Mouse (Mus musculus) CH12.LX (cell line): Measurements from ENCODE around the gene Prkcd.

ENCODE experiments used
- CHD1 ChIP-seq: IDR thresholded peaks from 2 replicates; pipeline ENCODE4 v1.6.1; 2012; ENCODE audit warnings: low read depth, low read length, improper control_type of control experiment, inconsistent platforms
- CHD2 ChIP-seq: IDR thresholded peaks from 2 replicates; pipeline ENCODE4 v1.6.1; 2011; ENCODE audit warnings: low read length, improper control_type of control experiment
- CTCF ChIP-seq, 2 experiments: IDR thresholded peaks in 1 of 2; conservative IDR thresholded peaks in 1 of 2; 2 replicates each; pipeline ENCODE4 v1.5.1; 2011 to 2012; ENCODE audit warnings: low read depth in 2 of 2, low read length in 2 of 2, improper control_type of control experiment in 1 of 2, inconsistent platforms in 1 of 2, mild to moderate bottlenecking in 1 of 2, moderate library complexity in 1 of 2
- EP300 ChIP-seq: IDR thresholded peaks from 2 replicates; pipeline ENCODE4 v1.6.1; 2011; ENCODE audit warnings: low read length, improper control_type of control experiment
- HCFC1 ChIP-seq: IDR thresholded peaks from 2 replicates; pipeline ENCODE4 v1.6.1; 2012; ENCODE audit warnings: low read depth, mild to moderate bottlenecking, inconsistent platforms, low read length, improper control_type of control experiment
- MAX ChIP-seq: IDR thresholded peaks from 2 replicates; pipeline ENCODE4 v1.6.1; 2011; ENCODE audit warnings: low read length, improper control_type of control experiment
- MEF2A ChIP-seq: IDR thresholded peaks from 2 replicates; pipeline ENCODE4 v1.6.1; 2014; ENCODE audit warnings: low read depth, mild to moderate bottlenecking, inconsistent platforms, low read length, improper control_type of control experiment, borderline replicate concordance
- NRF1 ChIP-seq: IDR thresholded peaks from 2 replicates; pipeline ENCODE4 v1.6.1; 2014; ENCODE audit warnings: low read depth, mild to moderate bottlenecking, inconsistent platforms, low read length, improper control_type of control experiment, moderate library complexity
- POLR2A ChIP-seq: IDR thresholded peaks from 2 replicates; pipeline ENCODE4 v1.6.1; 2011; ENCODE audit warnings: low read depth, mild to moderate bottlenecking, improper control_type of control experiment, low read length
- RAD21 ChIP-seq: IDR thresholded peaks from 2 replicates; pipeline ENCODE4 v1.6.1; 2011; ENCODE audit warnings: low read depth, mild to moderate bottlenecking, low read length, improper control_type of control experiment, moderate library complexity
- SIN3A ChIP-seq: IDR thresholded peaks from 2 replicates; pipeline ENCODE4 v1.6.1; 2012; ENCODE audit warnings: low read length, improper control_type of control experiment, inconsistent platforms
- USF1 ChIP-seq: IDR thresholded peaks from 2 replicates; pipeline ENCODE4 v1.6.1; 2014; ENCODE audit warnings: low read depth, mild to moderate bottlenecking, inconsistent platforms, low read length, improper control_type of control experiment
- ZNF384 ChIP-seq: IDR thresholded peaks from 2 replicates; pipeline ENCODE4 v1.6.1; 2012; ENCODE audit warnings: low read depth, low read length, improper control_type of control experiment, inconsistent platforms

GRCm38 (mm10) chr14:30616751-30617150 is 9.3 kb downstream of the Prkcd start:
- TF ChIP-seq POLR2A (no peak), CTCF (conservative IDR thresholded peaks at IDR 0.05 in 1 of 2, IDR thresholded peaks at IDR 0.05 in 1 of 2; ENCODE audit: low read depth in 2 of 2, low read length in 2 of 2) (no peak), ZNF384 (no peak), EP300 (no peak), USF1 (no peak), RAD21 (no peak), HCFC1 (no peak), CHD2 (no peak), CHD1 (no peak), MEF2A (no peak), MAX (no peak), NRF1 (no peak), SIN3A (no peak)
